Mouse (Mus musculus) thymus, postnatal 14 days (tissue): ENCODE data around the gene Adrb1.

Source experiments
- DNase-seq: peaks from one replicate; pipeline ENCODE4 v3.0.0; 2021

Gene Adrb1

GRCm38 (mm10) chr19:56721387-56722211, at the start of gene Adrb1:
TSS of gene Adrb1 (plus strand) at chr19:56722199.
- peak; percentile 72 for DNase-seq

- no peak for DNase-seq
Observed at GRCm38 (mm10) chr19:56675690-56676089, 46.3 kb upstream of the Adrb1 start.

GRCm38 (mm10) chr19:56676506-56676905, 45.5 kb upstream of the Adrb1 start:
- no peak for DNase-seq

- DNase-seq = no peak
Observed at GRCm38 (mm10) chr19:56677611-56678010, 44.4 kb upstream of the Adrb1 start.

GRCm38 (mm10) chr19:56678516-56678915, 43.5 kb upstream of the Adrb1 start:
- DNase-seq = no peak

GRCm38 (mm10) chr19:56679213-56679965, 42.6 kb upstream of the Adrb1 start:
- DNase-seq = peak; percentile 16

- DNase-seq = no peak
Observed at GRCm38 (mm10) chr19:56679992-56680391, 42.0 kb upstream of the Adrb1 start.

- DNase-seq = peak; percentile 53
Observed at GRCm38 (mm10) chr19:56682297-56682696, 39.7 kb upstream of the Adrb1 start.

- peak; percentile 30 for DNase-seq
Observed at GRCm38 (mm10) chr19:56682843-56683242, 39.2 kb upstream of the Adrb1 start.

- peak; percentile 78 for DNase-seq
Observed at GRCm38 (mm10) chr19:56685515-56685914, 36.5 kb upstream of the Adrb1 start.

- DNase-seq = peak; percentile 21
Observed at GRCm38 (mm10) chr19:56686218-56686617, 35.8 kb upstream of the Adrb1 start.

GRCm38 (mm10) chr19:56687026-56687635, 34.9 kb upstream of the Adrb1 start:
- DNase-seq = peak; percentile 62

GRCm38 (mm10) chr19:56687676-56688075, 34.3 kb upstream of the Adrb1 start:
- DNase-seq = peak; percentile 19

GRCm38 (mm10) chr19:56688661-56689335, 33.2 kb upstream of the Adrb1 start:
- no peak for DNase-seq

GRCm38 (mm10) chr19:56689493-56689892, 32.5 kb upstream of the Adrb1 start:
- DNase-seq = no peak

GRCm38 (mm10) chr19:56691103-56691502, 30.9 kb upstream of the Adrb1 start:
- no peak for DNase-seq

GRCm38 (mm10) chr19:56692451-56692850, 29.5 kb upstream of the Adrb1 start:
- DNase-seq = no peak

- DNase-seq = no peak
Observed at GRCm38 (mm10) chr19:56697370-56698144, 24.4 kb upstream of the Adrb1 start.

- no peak for DNase-seq
Observed at GRCm38 (mm10) chr19:56700848-56701247, 21.2 kb upstream of the Adrb1 start.

- DNase-seq = no peak
Observed at GRCm38 (mm10) chr19:56701404-56702033, 20.5 kb upstream of the Adrb1 start.

- no peak for DNase-seq
Observed at GRCm38 (mm10) chr19:56702039-56702438, 20.0 kb upstream of the Adrb1 start.
